Mouse (Mus musculus): ENCODE measurements around the gene Gm9945. TPM values are rescaled to one million over a fixed set of nuclear protein-coding genes. Genes with fewer than 3 reads are reported as not detected.

Gene Gm9945
- polyA plus RNA-seq, 1 experiment from 2014 or later = not detected

Other genes with a start within 250 kb of the Gm9945 start
- 80.7 and 85.8 TPM in 2 replicates for gene Hspa4, start 179.7 kb upstream of the Gm9945 start, polyA plus RNA-seq (2016; fragmentation: Nextera tagmentation; extraction: Ambion mirVana)
- gene Zcchc10, start 155.5 kb upstream of the Gm9945 start, polyA plus RNA-seq (2016; fragmentation: Nextera tagmentation; extraction: Ambion mirVana) = 17.4 and 18.4 TPM in 2 replicates
- gene Aff4, start 129.3 kb upstream of the Gm9945 start, polyA plus RNA-seq (2016; fragmentation: Nextera tagmentation; extraction: Ambion mirVana) = 83.2 and 97.8 TPM in 2 replicates
- not detected in 2 replicates for gene Leap2, start 57.0 kb upstream of the Gm9945 start, polyA plus RNA-seq (2016; fragmentation: Nextera tagmentation; extraction: Ambion mirVana)
- gene Uqcrq, start 49.3 kb upstream of the Gm9945 start, polyA plus RNA-seq (2016; fragmentation: Nextera tagmentation; extraction: Ambion mirVana) = 480 and 552 TPM in 2 replicates
- gene Gdf9, start 49.1 kb upstream of the Gm9945 start, polyA plus RNA-seq (2016; fragmentation: Nextera tagmentation; extraction: Ambion mirVana) = 2.6 and 3.9 TPM in 2 replicates
- gene Gm10447, start 23.1 kb upstream of the Gm9945 start, polyA plus RNA-seq (2016; fragmentation: Nextera tagmentation; extraction: Ambion mirVana) = 0.09 and 0.12 TPM in 2 replicates
- 5.2 and 6.3 TPM in 2 replicates for gene Shroom1, start 23.0 kb upstream of the Gm9945 start, polyA plus RNA-seq (2016; fragmentation: Nextera tagmentation; extraction: Ambion mirVana)
- gene Gm9837, start 9.7 kb upstream of the Gm9945 start, polyA plus RNA-seq (2016; fragmentation: Nextera tagmentation; extraction: Ambion mirVana) = not detected in 2 replicates
- gene Sowaha, start 108 bp downstream of the Gm9945 start, polyA plus RNA-seq (2016; fragmentation: Nextera tagmentation; extraction: Ambion mirVana) = 0.78 and 0.84 TPM in 2 replicates
- gene Sept8, start 39.1 kb downstream of the Gm9945 start, polyA plus RNA-seq (2016; fragmentation: Nextera tagmentation; extraction: Ambion mirVana) = 24.2 and 28.1 TPM in 2 replicates
- gene Kif3a, start 87.2 kb downstream of the Gm9945 start, polyA plus RNA-seq (2016; fragmentation: Nextera tagmentation; extraction: Ambion mirVana) = 155 and 160 TPM in 2 replicates
- gene Il4, start 138.5 kb downstream of the Gm9945 start, polyA plus RNA-seq (2016; fragmentation: Nextera tagmentation; extraction: Ambion mirVana) = 1.8 and 2.3 TPM in 2 replicates
- gene Il13, start 154.5 kb downstream of the Gm9945 start, polyA plus RNA-seq (2016; fragmentation: Nextera tagmentation; extraction: Ambion mirVana) = not detected in 2 replicates
- 18.5 and 21.4 TPM in 2 replicates for gene Rad50, start 227.2 kb downstream of the Gm9945 start, polyA plus RNA-seq (2016; fragmentation: Nextera tagmentation; extraction: Ambion mirVana)
- gene Il5, start 240.6 kb downstream of the Gm9945 start, polyA plus RNA-seq (2016; fragmentation: Nextera tagmentation; extraction: Ambion mirVana) = not detected in 2 replicates

All from hindbrain, embryonic 12.5 days (tissue).